Mouse (Mus musculus): Measurements from ENCODE around the gene Coil. TPM values are rescaled to one million over a fixed set of nuclear protein-coding genes. Genes with fewer than 3 reads are reported as not detected.

The Coil gene
- total RNA-seq, 1 experiment from 2014 or later: 15.9 TPM

GRCm38 (mm10) chr11:89002621-89003020 is 32.6 kb downstream of the Coil start:
- ATAC-seq (replicated peaks; ENCODE audit: low read depth, poor library complexity, severe bottlenecking): no peak

DNA sequence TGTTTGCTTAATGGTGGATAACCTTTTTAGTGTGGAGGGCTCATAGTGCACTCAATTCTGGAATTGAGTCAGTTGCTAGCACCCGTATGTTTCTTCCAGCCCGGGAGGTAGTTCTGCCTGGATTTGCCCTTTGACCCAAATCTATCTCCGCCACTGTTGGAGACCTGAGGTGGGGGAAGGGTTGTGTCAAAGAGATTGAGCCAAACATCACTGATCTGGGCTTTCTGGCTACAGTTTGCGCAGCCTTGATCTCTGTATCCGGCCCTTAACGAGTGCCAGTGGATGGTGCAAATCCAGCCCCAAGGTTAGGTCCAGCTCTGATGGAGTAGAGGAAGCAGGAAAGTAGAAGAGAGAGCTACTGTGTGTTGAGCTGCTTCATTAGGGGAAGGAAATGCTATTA is 33.0 kb downstream of the Coil start:
- no peak for ATAC-seq (replicated peaks; ENCODE audit: low read depth, poor library complexity, severe bottlenecking)

- ATAC-seq (replicated peaks; ENCODE audit: low read depth, poor library complexity, severe bottlenecking): no peak
Measured at GRCm38 (mm10) chr11:89003726-89004125, 33.7 kb downstream of the Coil start.

DNA sequence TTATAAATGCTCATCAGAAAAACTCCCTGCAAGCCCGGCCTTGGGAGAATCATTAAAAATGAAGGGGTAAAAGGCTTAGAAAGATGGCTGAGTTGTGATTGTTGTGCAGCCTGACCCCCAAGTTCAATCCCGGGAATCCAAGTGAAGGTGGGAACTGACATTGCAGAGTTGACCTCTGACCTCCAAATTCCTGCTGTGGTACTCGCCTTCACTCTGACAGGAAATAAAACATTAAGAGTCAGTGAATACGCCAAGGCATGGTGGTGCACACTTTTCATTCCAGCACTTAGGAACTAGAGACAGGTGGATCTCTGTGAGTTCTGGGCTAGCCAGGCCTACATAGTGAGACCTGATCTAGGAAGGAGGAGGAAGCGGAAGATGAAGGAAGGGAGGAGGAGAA is 35.4 kb downstream of the Coil start:
- no peak for ATAC-seq (replicated peaks; ENCODE audit: low read depth, poor library complexity, severe bottlenecking)

GRCm38 (mm10) chr11:89006404-89006803 is 36.4 kb downstream of the Coil start:
- peak; percentile 24; the same call in 1 of the 2 replicates for ATAC-seq (replicated peaks; ENCODE audit: low read depth, poor library complexity, severe bottlenecking)

GRCm38 (mm10) chr11:89007582-89007981 is 37.5 kb downstream of the Coil start:
- ATAC-seq (replicated peaks; ENCODE audit: low read depth, poor library complexity, severe bottlenecking): no peak

DNA sequence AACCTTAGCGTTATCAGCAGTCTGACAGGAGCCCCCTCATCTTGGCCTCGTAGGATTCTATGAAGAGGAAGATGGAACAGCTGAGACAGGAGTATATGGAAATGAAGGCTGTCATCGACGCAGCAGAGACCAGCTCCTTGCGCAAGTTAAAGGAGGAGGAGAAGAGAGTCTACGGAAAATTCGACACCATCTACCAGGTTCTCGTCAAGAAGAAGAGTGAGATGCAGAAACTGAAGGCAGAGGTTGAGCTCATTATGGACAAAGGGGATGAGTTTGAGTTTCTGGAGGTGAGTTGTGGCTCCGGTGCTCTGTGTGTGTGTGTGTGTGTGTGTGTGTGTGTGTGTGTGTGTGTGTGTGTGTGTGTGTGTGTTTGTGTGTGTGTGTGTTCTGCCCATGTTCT is 39.0 kb downstream of the Coil start:
- ATAC-seq (replicated peaks; ENCODE audit: low read depth, poor library complexity, severe bottlenecking): no peak

DNA sequence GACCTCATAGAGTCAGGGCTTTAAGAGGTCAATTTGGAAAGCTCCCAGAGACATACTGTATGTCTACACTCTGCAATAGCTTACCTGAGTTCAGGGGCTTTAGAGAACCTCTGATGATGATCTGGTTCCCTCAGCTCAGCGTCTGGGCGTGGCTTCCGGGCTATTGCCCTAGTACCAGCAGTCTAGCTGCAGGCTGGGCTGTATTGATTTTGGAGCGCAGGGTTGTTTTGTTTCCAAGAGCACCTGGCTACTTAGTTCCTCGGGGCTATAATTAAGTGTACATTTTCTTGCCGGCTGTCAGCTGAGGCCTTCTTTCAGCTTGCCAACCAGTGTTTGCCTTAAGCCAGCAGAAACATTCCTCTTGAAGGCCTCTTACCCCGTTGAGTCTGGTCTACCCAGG is 39.4 kb downstream of the Coil start:
- no peak for ATAC-seq (replicated peaks; ENCODE audit: low read depth, poor library complexity, severe bottlenecking)

GRCm38 (mm10) chr11:89012241-89012640 is 42.2 kb downstream of the Coil start:
- no peak for ATAC-seq (replicated peaks; ENCODE audit: low read depth, poor library complexity, severe bottlenecking)

- ATAC-seq (replicated peaks; ENCODE audit: low read depth, poor library complexity, severe bottlenecking): no peak; the same call in 1 of the 2 replicates
Measured at GRCm38 (mm10) chr11:89017514-89018182, 47.6 kb downstream of the Coil start.

DNA sequence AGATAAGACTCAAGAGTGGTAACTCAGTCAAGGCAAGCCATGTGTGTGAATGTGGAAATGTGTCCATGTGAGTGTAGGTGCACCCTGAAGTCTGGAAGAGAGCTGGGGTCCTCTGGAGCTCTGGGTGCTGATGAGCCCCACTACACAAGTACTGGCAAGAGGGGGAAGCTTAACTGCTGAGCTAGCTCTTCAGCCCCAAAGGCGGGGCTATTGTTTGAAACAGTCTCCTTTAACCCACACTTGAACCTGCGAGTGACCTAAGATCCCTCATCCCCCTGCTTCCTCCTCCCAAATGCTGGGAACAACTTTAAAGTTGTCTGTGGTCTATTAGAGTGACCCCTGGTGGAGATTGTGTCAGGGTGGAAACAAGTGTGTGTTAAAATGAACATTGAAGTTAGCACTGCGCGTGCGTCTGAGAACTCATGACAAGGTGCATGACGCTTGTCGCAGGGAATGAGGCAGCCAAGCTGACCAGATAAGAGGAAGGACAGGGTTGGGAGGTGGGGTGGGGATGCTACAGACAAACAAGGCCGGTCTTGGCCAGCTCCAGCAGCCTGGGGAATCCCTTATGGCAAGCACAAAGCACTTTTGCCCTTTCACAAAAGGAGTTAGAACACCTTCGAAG is 50.7 kb downstream of the Coil start:
- ATAC-seq (replicated peaks; ENCODE audit: low read depth, poor library complexity, severe bottlenecking): no peak

GRCm38 (mm10) chr11:89021687-89022086 is 51.6 kb downstream of the Coil start:
- no peak for ATAC-seq (replicated peaks; ENCODE audit: low read depth, poor library complexity, severe bottlenecking)

GRCm38 (mm10) chr11:89022120-89022731 is 52.2 kb downstream of the Coil start:
- ATAC-seq (replicated peaks; ENCODE audit: low read depth, poor library complexity, severe bottlenecking): no peak

GRCm38 (mm10) chr11:89023477-89023876 is 53.4 kb downstream of the Coil start:
- no peak for ATAC-seq (replicated peaks; ENCODE audit: low read depth, poor library complexity, severe bottlenecking)

- ATAC-seq (replicated peaks; ENCODE audit: low read depth, poor library complexity, severe bottlenecking): peak; percentile 79
Measured at GRCm38 (mm10) chr11:89024181-89024881, 54.3 kb downstream of the Coil start.

GRCm38 (mm10) chr11:89025603-89026002 is 55.6 kb downstream of the Coil start:
- ATAC-seq (replicated peaks; ENCODE audit: low read depth, poor library complexity, severe bottlenecking): no peak

DNA sequence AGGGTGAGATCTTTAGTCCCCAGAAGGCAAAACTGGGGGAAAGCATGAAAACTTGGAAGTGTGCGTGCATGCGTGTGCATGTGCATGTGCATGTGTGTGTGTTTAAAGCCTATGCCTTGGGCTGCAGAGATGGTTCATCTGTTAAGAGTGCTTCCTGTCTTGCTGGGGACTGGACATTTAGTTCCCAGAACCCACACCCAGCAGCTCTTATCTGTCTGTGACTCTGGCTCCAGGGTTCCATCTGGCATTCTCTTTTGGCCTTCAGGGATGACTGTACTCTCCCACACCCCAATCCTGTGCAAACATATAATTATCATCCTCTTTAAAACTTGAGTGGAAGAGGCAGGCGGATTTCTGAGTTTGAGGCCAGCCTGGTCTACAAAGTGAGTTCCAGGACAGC is 56.1 kb downstream of the Coil start:
- ATAC-seq (replicated peaks; ENCODE audit: low read depth, poor library complexity, severe bottlenecking): no peak

DNA sequence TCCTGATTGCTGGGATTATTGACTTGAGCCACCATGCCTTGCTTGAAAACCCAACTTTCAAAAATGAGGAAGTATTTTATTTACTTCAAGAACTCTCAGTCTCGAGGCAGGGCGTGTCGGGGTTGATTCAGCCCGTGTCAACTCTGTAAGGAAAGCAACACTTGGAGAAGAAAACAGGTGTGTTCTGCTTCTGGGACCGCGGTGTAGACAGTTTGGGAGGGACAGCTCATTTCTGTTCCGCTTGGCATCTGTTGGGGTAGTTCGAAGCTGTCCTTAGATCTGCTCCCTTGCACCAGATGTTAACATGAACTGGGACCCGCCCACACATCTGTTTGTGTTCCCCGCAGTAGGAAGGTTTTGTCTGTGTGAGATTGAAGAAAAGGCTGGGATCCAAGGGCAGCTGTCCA is 57.9 kb downstream of the Coil start:
- peak; percentile 20 for ATAC-seq (replicated peaks; ENCODE audit: low read depth, poor library complexity, severe bottlenecking)

GRCm38 (mm10) chr11:89028871-89029405 is 58.9 kb downstream of the Coil start:
- peak; percentile 68 for ATAC-seq (replicated peaks; ENCODE audit: low read depth, poor library complexity, severe bottlenecking)

- no peak for ATAC-seq (replicated peaks; ENCODE audit: low read depth, poor library complexity, severe bottlenecking)
Measured at GRCm38 (mm10) chr11:89030552-89030951, 60.5 kb downstream of the Coil start.

GRCm38 (mm10) chr11:89031189-89031588 is 61.1 kb downstream of the Coil start:
- no peak for ATAC-seq (replicated peaks; ENCODE audit: low read depth, poor library complexity, severe bottlenecking)
